Mouse (Mus musculus) adipocyte (in vitro differentiated cells): ENCODE data around the gene Dcaf11.
A peak's percentile ranks its signal among the peaks of the same experiment; 100 is the strongest.

Experiments used
- DNase-seq: peaks from one replicate; pipeline ENCODE4 v3.0.0-alpha.2; 2016; ENCODE audit warnings: low spot score

Gene Dcaf11

GRCm38 (mm10) chr14:55557003-55557402, 2.8 kb upstream of the Dcaf11 start:
- peak; percentile 85 for DNase-seq

- no peak for DNase-seq
These were observed 2.2 kb upstream of the Dcaf11 start for GRCm38 (mm10) chr14:55557587-55557986.

GRCm38 (mm10) chr14:55558740-55559448, 912 bp upstream of the Dcaf11 start:
- DNase-seq = no peak

GRCm38 (mm10) chr14:55560202-55561073, 632 bp downstream of the Dcaf11 start, which contains the start of gene A730061H03Rik:
A730061H03Rik (minus strand) TSS chr14:55560406.
- peak; percentile 96 for DNase-seq

- no peak for DNase-seq
These were observed 2.1 kb downstream of the Dcaf11 start for GRCm38 (mm10) chr14:55561860-55562259.

- no peak for DNase-seq
These were observed 3.4 kb downstream of the Dcaf11 start for GRCm38 (mm10) chr14:55563249-55563648.

GRCm38 (mm10) chr14:55565748-55566147, 5.9 kb downstream of the Dcaf11 start:
- no peak for DNase-seq

GRCm38 (mm10) chr14:55567496-55567895, 7.7 kb downstream of the Dcaf11 start:
- no peak for DNase-seq

GRCm38 (mm10) chr14:55570588-55570987, 10.8 kb downstream of the Dcaf11 start:
- DNase-seq = no peak

GRCm38 (mm10) chr14:55571760-55572159, 12.0 kb downstream of the Dcaf11 start:
- no peak for DNase-seq

- no peak for DNase-seq
These were observed 15.5 kb downstream of the Dcaf11 start, which contains the start of gene Fitm1 for GRCm38 (mm10) chr14:55575302-55575701. Fitm1 (plus strand) TSS chr14:55575617.

GRCm38 (mm10) chr14:55575711-55576110, 15.9 kb downstream of the Dcaf11 start:
- no peak for DNase-seq

GRCm38 (mm10) chr14:55576376-55576775, 16.6 kb downstream of the Dcaf11 start:
- DNase-seq = no peak

GRCm38 (mm10) chr14:55577871-55578667, 18.3 kb downstream of the Dcaf11 start, which contains the start of gene Psme1:
Psme1 (plus strand) TSS chr14:55578123.
- peak; percentile 65 for DNase-seq

GRCm38 (mm10) chr14:55578668-55579269, 19.0 kb downstream of the Dcaf11 start:
- peak; percentile 49 for DNase-seq

GRCm38 (mm10) chr14:55579511-55580496, 20.0 kb downstream of the Dcaf11 start:
- DNase-seq = no peak

GRCm38 (mm10) chr14:55580731-55581130, 20.9 kb downstream of the Dcaf11 start:
- no peak for DNase-seq

GRCm38 (mm10) chr14:55581981-55582681, 22.3 kb downstream of the Dcaf11 start:
- DNase-seq = no peak

GRCm38 (mm10) chr14:55584303-55584701, 24.5 kb downstream of the Dcaf11 start:
- no peak for DNase-seq
